Mouse (Mus musculus): ENCODE data around the gene Amn. TPM values are rescaled to one million over a fixed set of nuclear protein-coding genes. Genes with fewer than 3 reads are reported as not detected.

Gene Amn
- polyA plus RNA-seq, 1 experiment from 2014 or later, result 1.0 TPM

GRCm38 (mm10) chr12:111241916-111242315, 29.0 kb upstream of the Amn start:
- Histone ChIP-seq H3K4me2 (no peak overlapping the region), H3K9ac (no peak overlapping the region), H3K36me3 (peaks cover 66% of the 10 kb centered on the region), H3K4me3 (no peak overlapping the region), H3K9me3 (no peaks in the 10 kb centered on the region), H3K4me1 (peaks cover 20% of the 10 kb centered on the region; the same call in 1 of the 2 replicates), H3K27me3 (no peaks in the 10 kb centered on the region), H3K27ac (no peak overlapping the region)
- 95% methylated on average over 6 of the region's 6 CpGs for WGBS
- no peak for ATAC-seq (ENCODE audit: insufficient number of reproducible peaks, low FRiP score, low TSS enrichment, low read depth)

- H3K36me3 ChIP-seq, result peaks cover 67% of the 10 kb centered on the region
Measured at GRCm38 (mm10) chr12:111242346-111242745, 28.5 kb upstream of the Amn start.

GRCm38 (mm10) chr12:111243733-111244132, 27.2 kb upstream of the Amn start:
- no peak for ATAC-seq (ENCODE audit: insufficient number of reproducible peaks, low FRiP score, low TSS enrichment, low read depth)
- Histone ChIP-seq H3K9me3 (no peaks in the 10 kb centered on the region), H3K27me3 (no peaks in the 10 kb centered on the region), H3K27ac (no peak overlapping the region), H3K4me1 (peaks cover 8% of the 10 kb centered on the region; the same call in 1 of the 2 replicates), H3K4me3 (no peak overlapping the region), H3K36me3 (peaks cover 71% of the 10 kb centered on the region), H3K9ac (no peak overlapping the region), H3K4me2 (no peak overlapping the region)
- WGBS, result 90% methylated on average over 12 of the region's 12 CpGs

More at GRCm38 (mm10) chr12:111242346-111242745, 28.5 kb upstream of the Amn start:
- Histone ChIP-seq H3K4me2 (no peak overlapping the region), H3K4me3 (no peak overlapping the region), H3K27ac (no peak overlapping the region), H3K4me1 (peaks cover 20% of the 10 kb centered on the region; the same call in 1 of the 2 replicates), H3K27me3 (no peaks in the 10 kb centered on the region), H3K9ac (no peak overlapping the region), H3K9me3 (no peaks in the 10 kb centered on the region)
- no peak for ATAC-seq (ENCODE audit: insufficient number of reproducible peaks, low FRiP score, low TSS enrichment, low read depth)
- 90% methylated on average over 5 of the region's 5 CpGs for whole genome bisulfite sequencing

GRCm38 (mm10) chr12:111245070-111245469, 25.8 kb upstream of the Amn start:
- H3K4me3 ChIP-seq, result no peak overlapping the region
- no peaks in the 10 kb centered on the region for H3K9me3 ChIP-seq
- 82% methylated on average over 6 of the region's 6 CpGs for WGBS
- H3K27ac ChIP-seq, result no peak overlapping the region
- H3K27me3 ChIP-seq, result no peaks in the 10 kb centered on the region
- H3K4me1 ChIP-seq, result peaks cover 3% of the 10 kb centered on the region; the same call in 1 of the 2 replicates
- no peak overlapping the region for H3K4me2 ChIP-seq
- peaks cover 71% of the 10 kb centered on the region for H3K36me3 ChIP-seq
- no peak for ATAC-seq (ENCODE audit: insufficient number of reproducible peaks, low FRiP score, low TSS enrichment, low read depth)
- H3K9ac ChIP-seq, result no peak overlapping the region

- Histone ChIP-seq H3K27me3 (no peaks in the 10 kb centered on the region), H3K4me3 (no peak overlapping the region), H3K36me3 (peaks cover 60% of the 10 kb centered on the region), H3K27ac (no peak overlapping the region), H3K9me3 (no peaks in the 10 kb centered on the region), H3K4me1 (no peaks in the 10 kb centered on the region), H3K4me2 (no peak overlapping the region), H3K9ac (no peak overlapping the region)
- no peak for ATAC-seq (ENCODE audit: insufficient number of reproducible peaks, low FRiP score, low TSS enrichment, low read depth)
- 89% methylated on average over 9 of the region's 9 CpGs for WGBS
Measured at GRCm38 (mm10) chr12:111246808-111247464, 24.0 kb upstream of the Amn start.

GRCm38 (mm10) chr12:111249095-111249494, 21.8 kb upstream of the Amn start:
- Histone ChIP-seq H3K27ac (no peak overlapping the region), H3K9me3 (no peaks in the 10 kb centered on the region), H3K9ac (no peak overlapping the region), H3K4me3 (no peak overlapping the region), H3K27me3 (no peaks in the 10 kb centered on the region), H3K4me2 (no peak overlapping the region), H3K36me3 (peaks cover 52% of the 10 kb centered on the region), H3K4me1 (no peaks in the 10 kb centered on the region)
- no peak for ATAC-seq (ENCODE audit: insufficient number of reproducible peaks, low FRiP score, low TSS enrichment, low read depth)
- 53% methylated on average over 3 of the region's 3 CpGs for WGBS

- Histone ChIP-seq H3K9ac (no peak overlapping the region), H3K9me3 (no peaks in the 10 kb centered on the region), H3K4me3 (no peak overlapping the region), H3K27me3 (no peaks in the 10 kb centered on the region), H3K4me2 (no peak overlapping the region), H3K4me1 (no peaks in the 10 kb centered on the region), H3K27ac (no peak overlapping the region), H3K36me3 (peaks cover 50% of the 10 kb centered on the region)
- WGBS, result 76% methylated on average over 8 of the region's 8 CpGs
- no peak for ATAC-seq (ENCODE audit: insufficient number of reproducible peaks, low FRiP score, low TSS enrichment, low read depth)
Measured at GRCm38 (mm10) chr12:111250116-111250515, 20.8 kb upstream of the Amn start.

- no peak for ATAC-seq (ENCODE audit: insufficient number of reproducible peaks, low FRiP score, low TSS enrichment, low read depth)
- 66% methylated on average over 9 of the region's 9 CpGs for WGBS
- no peaks in the 10 kb centered on the region for H3K9me3 ChIP-seq
Measured at GRCm38 (mm10) chr12:111251227-111251626, 19.7 kb upstream of the Amn start.

GRCm38 (mm10) chr12:111263650-111264049, 7.2 kb upstream of the Amn start:
- no peaks in the 10 kb centered on the region for H3K4me1 ChIP-seq
- no peak for ATAC-seq (ENCODE audit: insufficient number of reproducible peaks, low FRiP score, low TSS enrichment, low read depth)
- H3K9me3 ChIP-seq, result no peaks in the 10 kb centered on the region
- H3K27me3 ChIP-seq, result peaks cover 3% of the 10 kb centered on the region; the same call in 1 of the 2 replicates
- WGBS, result 93% methylated on average over 16 of the region's 16 CpGs
- no peak overlapping the region for H3K9ac ChIP-seq
- no peak overlapping the region for H3K27ac ChIP-seq
- no peak overlapping the region for H3K4me3 ChIP-seq
- H3K36me3 ChIP-seq, result peaks cover 53% of the 10 kb centered on the region
- no peak overlapping the region for H3K4me2 ChIP-seq

More at GRCm38 (mm10) chr12:111251227-111251626, 19.7 kb upstream of the Amn start:
- Histone ChIP-seq H3K27me3 (no peaks in the 10 kb centered on the region), H3K9ac (no peak overlapping the region), H3K4me3 (no peak overlapping the region), H3K27ac (no peak overlapping the region), H3K4me2 (no peak overlapping the region), H3K36me3 (peaks cover 51% of the 10 kb centered on the region), H3K4me1 (no peaks in the 10 kb centered on the region)

GRCm38 (mm10) chr12:111265212-111265611, 5.7 kb upstream of the Amn start:
- Histone ChIP-seq H3K4me2 (no peak overlapping the region), H3K27me3 (peaks cover 16% of the 10 kb centered on the region), H3K4me3 (no peak overlapping the region), H3K36me3 (peaks cover 47% of the 10 kb centered on the region), H3K9ac (no peak overlapping the region), H3K9me3 (no peaks in the 10 kb centered on the region), H3K27ac (no peak overlapping the region), H3K4me1 (no peaks in the 10 kb centered on the region)
- 65% methylated on average over 5 of the region's 5 CpGs for whole genome bisulfite sequencing
- ATAC-seq (ENCODE audit: insufficient number of reproducible peaks, low FRiP score, low TSS enrichment, low read depth), result no peak

GRCm38 (mm10) chr12:111266592-111266991, 4.3 kb upstream of the Amn start:
- WGBS, result 84% methylated on average over 12 of the region's 12 CpGs
- Histone ChIP-seq H3K4me2 (no peak overlapping the region), H3K27me3 (peaks cover 30% of the 10 kb centered on the region), H3K27ac (no peak overlapping the region), H3K36me3 (peaks cover 33% of the 10 kb centered on the region), H3K9ac (no peak overlapping the region), H3K4me3 (no peak overlapping the region), H3K4me1 (peaks cover 9% of the 10 kb centered on the region), H3K9me3 (no peaks in the 10 kb centered on the region)
- ATAC-seq (ENCODE audit: insufficient number of reproducible peaks, low FRiP score, low TSS enrichment, low read depth), result no peak

GRCm38 (mm10) chr12:111267673-111268325, 3.1 kb upstream of the Amn start:
- no peak overlapping the region for H3K4me2 ChIP-seq
- H3K4me3 ChIP-seq, result no peak overlapping the region
- no peaks in the 10 kb centered on the region for H3K9me3 ChIP-seq
- H3K9ac ChIP-seq, result no peak overlapping the region
- peaks cover 25% of the 10 kb centered on the region for H3K36me3 ChIP-seq
- 0 out of 2 replicates have a peak, but pooled peaks have one; percentile 21 for ATAC-seq (ENCODE audit: insufficient number of reproducible peaks, low FRiP score, low TSS enrichment, low read depth)
- no peak overlapping the region for H3K27ac ChIP-seq
- WGBS, result 68% methylated on average over 4 of the region's 4 CpGs
- peaks cover 12% of the 10 kb centered on the region for H3K4me1 ChIP-seq
- H3K27me3 ChIP-seq, result peaks cover 42% of the 10 kb centered on the region
